Mouse (Mus musculus) hindbrain, embryonic 13.5 days (tissue): ENCODE results near the gene Unc5b. TPM values are rescaled to one million over a fixed set of nuclear protein-coding genes. Genes with fewer than 3 reads are reported as not detected.
A peak's percentile ranks its signal among the peaks of the same experiment; 100 is the strongest.

Experiments
- ATAC-seq: fragments of 200-750 bp; cut with Nextera tagmentation; 2 replicates; pipeline ENCODE4 v1.8.0; 2017; ENCODE audit warnings: moderate TSS enrichment; ENCODE audit not compliant: low FRiP score
- H3K27ac ChIP-seq: fragments of 300-500 bp; sonication (generic); 2 replicates; pipeline ENCODE4 v1.5.1; 2015; ENCODE audit warnings: inconsistent platforms, mild to moderate bottlenecking, moderate library complexity
- H3K27me3 ChIP-seq: fragments of 300-500 bp; sonication (generic); 2 replicates; pipeline ENCODE4 v1.6.1; 2015; ENCODE audit warnings: mild to moderate bottlenecking, inconsistent platforms
- H3K36me3 ChIP-seq: fragments of 300-500 bp; sonication (generic); 2 replicates; pipeline ENCODE4 v1.6.1; 2015; ENCODE audit warnings: mild to moderate bottlenecking, inconsistent platforms
- H3K4me1 ChIP-seq: fragments of 300-500 bp; sonication (generic); replicated peaks from 2 replicates; pipeline ENCODE4 v1.6.1; 2015; ENCODE audit warnings: inconsistent platforms
- H3K4me2 ChIP-seq: fragments of 300-500 bp; sonication (generic); 2 replicates; pipeline ENCODE4 v1.6.1; 2015; ENCODE audit warnings: inconsistent platforms, mild to moderate bottlenecking, moderate library complexity
- H3K4me3 ChIP-seq: fragments of 300-500 bp; sonication (generic); 2 replicates; pipeline ENCODE4 v1.5.1; 2015; ENCODE audit warnings: mild to moderate bottlenecking, inconsistent platforms
- H3K9ac ChIP-seq: fragments of 300-500 bp; sonication (generic); 2 replicates; pipeline ENCODE4 v1.6.1; 2015; ENCODE audit warnings: mild to moderate bottlenecking, inconsistent platforms
- H3K9me3 ChIP-seq: fragments of 300-500 bp; sonication (generic); 2 replicates; pipeline ENCODE4 v1.6.1; 2016; ENCODE audit warnings: inconsistent platforms
- WGBS: fragments of 180-500 bp; shearing (Covaris S2); methylation state at CpG from one replicate; pipeline ENCODE4 v1.1.7; 2015; 5-methylcytosine and 5-hydroxymethylcytosine counted together
- polyA plus RNA-seq: library from polyadenylated mRNA; unstranded; fragments of >200 nt; fragmentation: Nextera tagmentation; extraction: Ambion mirVana; gene quantifications from 2 replicates; pipeline ENCODE4 v1.2.1, GENCODE M21; 2015

Gene Unc5b
- polyA plus RNA-seq, 1 experiment from 2014 or later = 3.3 TPM

- H3K4me1 ChIP-seq = peaks cover 32% of the 10 kb centered on the region
- no peak overlapping the region for H3K9ac ChIP-seq
- H3K4me2 ChIP-seq = no peak overlapping the region
- H3K4me3 ChIP-seq = no peak overlapping the region
- WGBS = 10% methylated on average over 11 of the region's 11 CpGs
- no peak for ATAC-seq
- H3K9me3 ChIP-seq = no peaks in the 10 kb centered on the region
- no peaks in the 10 kb centered on the region for H3K36me3 ChIP-seq
- peaks cover 30% of the 10 kb centered on the region for H3K27me3 ChIP-seq
- no peak overlapping the region for H3K27ac ChIP-seq
These were observed 38.5 kb downstream of the Unc5b start for GRCm38 (mm10) chr10:60792841-60793240.

GRCm38 (mm10) chr10:60792365-60792764 is 39.0 kb downstream of the Unc5b start:
- H3K4me1 ChIP-seq = peaks cover 36% of the 10 kb centered on the region
- H3K27me3 ChIP-seq = peaks cover 29% of the 10 kb centered on the region; the same call in 1 of the 2 replicates
- H3K9ac ChIP-seq = no peak overlapping the region
- H3K27ac ChIP-seq = no peak overlapping the region; the same call in 1 of the 2 replicates
- no peak for ATAC-seq
- H3K36me3 ChIP-seq = no peaks in the 10 kb centered on the region
- 43% methylated on average over 10 of the region's 10 CpGs for WGBS
- no peak overlapping the region for H3K4me2 ChIP-seq
- no peaks in the 10 kb centered on the region for H3K9me3 ChIP-seq
- H3K4me3 ChIP-seq = no peak overlapping the region

- Histone ChIP-seq H3K4me2 (no peak overlapping the region), H3K9me3 (no peaks in the 10 kb centered on the region), H3K36me3 (no peaks in the 10 kb centered on the region), H3K9ac (no peak overlapping the region), H3K4me1 (peaks cover 34% of the 10 kb centered on the region), H3K27me3 (peaks cover 31% of the 10 kb centered on the region; the same call in 1 of the 2 replicates), H3K4me3 (no peak overlapping the region), H3K27ac (no peak overlapping the region)
- WGBS = 86% methylated on average over 6 of the region's 6 CpGs
- no peak for ATAC-seq
These were observed 40.5 kb downstream of the Unc5b start for GRCm38 (mm10) chr10:60790912-60791311.

- Histone ChIP-seq H3K27ac (peak overlapping the region; percentile 64; the same call in 1 of the 2 replicates), H3K4me2 (no peak overlapping the region), H3K4me1 (peaks cover 27% of the 10 kb centered on the region), H3K36me3 (no peaks in the 10 kb centered on the region), H3K9ac (no peak overlapping the region; the same call in 1 of the 2 replicates), H3K4me3 (no peak overlapping the region), H3K9me3 (no peaks in the 10 kb centered on the region), H3K27me3 (0 out of 2 replicates have a peak, but pooled peaks cover 21% of the 10 kb centered on the region)
- ATAC-seq = peak; percentile 74
- WGBS = 49% methylated on average over 16 of the region's 16 CpGs
These were observed 43.9 kb downstream of the Unc5b start for GRCm38 (mm10) chr10:60787303-60788074.

GRCm38 (mm10) chr10:60783608-60784007 is 47.8 kb downstream of the Unc5b start:
- Histone ChIP-seq H3K9ac (no peak overlapping the region), H3K4me1 (peaks cover 22% of the 10 kb centered on the region), H3K27ac (no peak overlapping the region), H3K4me3 (no peak overlapping the region), H3K27me3 (peaks cover 34% of the 10 kb centered on the region; the same call in 1 of the 2 replicates), H3K4me2 (no peak overlapping the region), H3K9me3 (no peaks in the 10 kb centered on the region), H3K36me3 (no peaks in the 10 kb centered on the region)
- ATAC-seq = no peak
- 9% methylated on average over 2 of the region's 2 CpGs for WGBS

- H3K4me3 ChIP-seq = no peak overlapping the region
- peaks cover 11% of the 10 kb centered on the region; the same call in 1 of the 2 replicates for H3K4me1 ChIP-seq
- peaks cover 31% of the 10 kb centered on the region; the same call in 1 of the 2 replicates for H3K27me3 ChIP-seq
- no peak overlapping the region for H3K9ac ChIP-seq
- WGBS = 12% methylated on average over 9 of the region's 9 CpGs
- H3K36me3 ChIP-seq = no peaks in the 10 kb centered on the region
- ATAC-seq = peak; percentile 43
- H3K9me3 ChIP-seq = no peaks in the 10 kb centered on the region
- H3K27ac ChIP-seq = no peak overlapping the region
- peak overlapping the region; percentile 37; the same call in 1 of the 2 replicates for H3K4me2 ChIP-seq
These were observed 51.8 kb downstream of the Unc5b start for GRCm38 (mm10) chr10:60779628-60780027.

GRCm38 (mm10) chr10:60778542-60778941 is 52.8 kb downstream of the Unc5b start:
- H3K9ac ChIP-seq = no peak overlapping the region
- H3K4me1 ChIP-seq = peaks cover 8% of the 10 kb centered on the region; the same call in 1 of the 2 replicates
- H3K4me2 ChIP-seq = no peak overlapping the region
- peak; percentile 57; the same call in 1 of the 2 replicates for ATAC-seq
- peaks cover 29% of the 10 kb centered on the region; the same call in 1 of the 2 replicates for H3K27me3 ChIP-seq
- H3K4me3 ChIP-seq = no peak overlapping the region
- no peak overlapping the region for H3K27ac ChIP-seq
- H3K9me3 ChIP-seq = no peaks in the 10 kb centered on the region
- WGBS = 71% methylated on average over 12 of the region's 12 CpGs
- H3K36me3 ChIP-seq = no peaks in the 10 kb centered on the region

GRCm38 (mm10) chr10:60775473-60775872 is 55.9 kb downstream of the Unc5b start:
- no peaks in the 10 kb centered on the region for H3K9me3 ChIP-seq
- H3K4me3 ChIP-seq = no peak overlapping the region
- no peak overlapping the region for H3K4me2 ChIP-seq
- H3K27ac ChIP-seq = no peak overlapping the region
- ATAC-seq = no peak
- no peak overlapping the region for H3K9ac ChIP-seq
- H3K4me1 ChIP-seq = peaks cover 4% of the 10 kb centered on the region; the same call in 1 of the 2 replicates
- peaks cover 3% of the 10 kb centered on the region; the same call in 1 of the 2 replicates for H3K36me3 ChIP-seq
- H3K27me3 ChIP-seq = peaks cover 10% of the 10 kb centered on the region; the same call in 1 of the 2 replicates
- 79% methylated on average over 6 of the region's 6 CpGs for WGBS

- H3K9ac ChIP-seq = no peak overlapping the region
- H3K4me3 ChIP-seq = no peak overlapping the region
- H3K27me3 ChIP-seq = peaks cover 4% of the 10 kb centered on the region; the same call in 1 of the 2 replicates
- 95% methylated on average over 13 of the region's 13 CpGs for WGBS
- H3K4me1 ChIP-seq = no peaks in the 10 kb centered on the region
- H3K4me2 ChIP-seq = no peak overlapping the region
- no peaks in the 10 kb centered on the region for H3K9me3 ChIP-seq
- H3K27ac ChIP-seq = no peak overlapping the region
- peaks cover 3% of the 10 kb centered on the region; the same call in 1 of the 2 replicates for H3K36me3 ChIP-seq
- no peak for ATAC-seq
These were observed 56.8 kb downstream of the Unc5b start for GRCm38 (mm10) chr10:60774616-60775015.

- Histone ChIP-seq H3K27me3 (no peaks in the 10 kb centered on the region), H3K4me2 (no peak overlapping the region), H3K4me1 (no peaks in the 10 kb centered on the region), H3K36me3 (peaks cover 3% of the 10 kb centered on the region; the same call in 1 of the 2 replicates), H3K4me3 (no peak overlapping the region), H3K9me3 (no peaks in the 10 kb centered on the region), H3K9ac (no peak overlapping the region), H3K27ac (no peak overlapping the region)
- ATAC-seq = no peak
- WGBS = 79% methylated on average over 4 of the region's 4 CpGs
These were observed 60.5 kb downstream of the Unc5b start for GRCm38 (mm10) chr10:60770855-60771254.

GRCm38 (mm10) chr10:60768614-60769013 is 62.8 kb downstream of the Unc5b start:
- WGBS = 86% methylated on average over 7 of the region's 7 CpGs
- Histone ChIP-seq H3K9me3 (no peaks in the 10 kb centered on the region), H3K27me3 (no peaks in the 10 kb centered on the region), H3K9ac (no peak overlapping the region), H3K4me2 (no peak overlapping the region), H3K4me1 (no peaks in the 10 kb centered on the region), H3K27ac (no peak overlapping the region), H3K4me3 (no peak overlapping the region), H3K36me3 (peaks cover 3% of the 10 kb centered on the region; the same call in 1 of the 2 replicates)
- ATAC-seq = no peak

- Histone ChIP-seq H3K4me1 (no peaks in the 10 kb centered on the region), H3K4me2 (no peak overlapping the region), H3K9ac (no peak overlapping the region), H3K4me3 (no peak overlapping the region), H3K36me3 (peaks cover 3% of the 10 kb centered on the region; the same call in 1 of the 2 replicates), H3K27ac (no peak overlapping the region), H3K27me3 (no peaks in the 10 kb centered on the region), H3K9me3 (no peaks in the 10 kb centered on the region)
- 89% methylated on average over 7 of the region's 7 CpGs for WGBS
- no peak for ATAC-seq
These were observed 64.0 kb downstream of the Unc5b start for GRCm38 (mm10) chr10:60767400-60767799.
